Mouse (Mus musculus): Measurements from ENCODE around the gene Tmem171. TPM values are rescaled to one million over a fixed set of nuclear protein-coding genes. Genes with fewer than 3 reads are reported as not detected.

Gene Tmem171
- polyA plus RNA-seq (2014; fragmentation: Nextera tagmentation; extraction: Ambion mirVana): not detected in 2 replicates

DNA sequence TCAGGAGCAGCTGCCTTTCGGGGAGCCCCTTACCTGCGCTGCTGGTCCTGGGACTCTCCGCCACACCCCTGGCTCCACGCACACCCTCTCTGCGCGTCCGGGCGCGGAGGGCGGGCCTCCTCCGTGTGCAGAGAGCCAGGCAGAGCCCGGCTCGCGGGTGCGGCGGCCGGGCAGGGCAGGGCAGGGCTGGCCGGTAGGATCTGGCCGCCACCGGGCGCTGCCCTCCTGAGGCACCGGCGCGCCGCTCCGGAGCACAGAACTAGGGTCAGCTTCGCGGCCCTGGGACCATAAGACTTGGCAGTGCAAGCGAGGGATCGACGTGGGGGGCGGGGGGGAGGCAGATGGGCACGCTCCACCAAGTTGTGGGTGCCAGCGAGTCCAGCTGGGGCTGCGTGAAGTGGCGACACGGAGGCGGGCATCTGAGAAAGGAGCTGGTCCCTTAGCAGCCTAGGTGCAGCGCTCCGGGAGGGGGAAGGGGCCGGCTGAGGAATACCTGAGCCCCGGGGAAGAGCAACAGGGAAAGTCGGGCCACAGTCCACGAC is at the start of gene Tmem171:
Tmem171 (minus strand) TSS at position 62 of the 542 bp plus-strand sequence.
- Histone ChIP-seq H3K9ac (peak within 1 kb of the TSS; percentile 46; the same call in 1 of the 2 replicates), H3K36me3 (replicated peaks; ENCODE audit: control insufficient read depth, insufficient read depth) (no peaks in the 10 kb centered on the region), H3K9me3 (ENCODE audit: control insufficient read depth, low read length) (no peaks in the 10 kb centered on the region), H3K4me2 (replicated peaks) (peak within 1 kb of the TSS; percentile 67), H3K27ac (no peak within 1 kb of the TSS), H3K4me3 (replicated peaks; ENCODE audit: low read length) (peak within 1 kb of the TSS; percentile 27), H3K4me1 (replicated peaks; ENCODE audit: control insufficient read depth, insufficient read depth, low read length) (0 out of 2 replicates have a peak, but pooled peaks cover 5% of the 10 kb centered on the region), H3K27me3 (ENCODE audit: control insufficient read depth, insufficient read depth, low read length) (peaks cover 22% of the 10 kb centered on the region)
- ATAC-seq (ENCODE audit: low FRiP score) (0 out of 2 replicates have a peak, but pooled peaks have one; percentile 34), DNase-seq (ENCODE audit: low spot score) (no peak)
- WGBS: 5% methylated on average over 44 of the region's 44 CpGs

GRCm38 (mm10) chr13:98743829-98744228 is 49.2 kb upstream of the Tmem171 start:
- H3K4me2 ChIP-seq (replicated peaks): no peak overlapping the region
- H3K4me1 ChIP-seq (replicated peaks; ENCODE audit: control insufficient read depth, insufficient read depth, low read length): no peaks in the 10 kb centered on the region
- H3K27ac ChIP-seq: no peak overlapping the region
- no peak overlapping the region for H3K4me3 ChIP-seq (replicated peaks; ENCODE audit: low read length)
- DNase-seq (ENCODE audit: low spot score) (no peak), ATAC-seq (ENCODE audit: low FRiP score) (no peak)
- no peaks in the 10 kb centered on the region for H3K27me3 ChIP-seq (ENCODE audit: control insufficient read depth, insufficient read depth, low read length)
- H3K36me3 ChIP-seq (replicated peaks; ENCODE audit: control insufficient read depth, insufficient read depth): peaks cover 57% of the 10 kb centered on the region
- H3K9me3 ChIP-seq (ENCODE audit: control insufficient read depth, low read length): no peaks in the 10 kb centered on the region
- H3K9ac ChIP-seq: no peak overlapping the region

GRCm38 (mm10) chr13:98743214-98743613 is 48.6 kb upstream of the Tmem171 start:
- 92% methylated on average over 6 of the region's 6 CpGs for WGBS
- Histone ChIP-seq H3K4me1 (replicated peaks; ENCODE audit: control insufficient read depth, insufficient read depth, low read length) (no peaks in the 10 kb centered on the region), H3K9ac (no peak overlapping the region), H3K9me3 (ENCODE audit: control insufficient read depth, low read length) (no peaks in the 10 kb centered on the region), H3K27ac (no peak overlapping the region), H3K4me2 (replicated peaks) (no peak overlapping the region), H3K27me3 (ENCODE audit: control insufficient read depth, insufficient read depth, low read length) (no peaks in the 10 kb centered on the region), H3K36me3 (replicated peaks; ENCODE audit: control insufficient read depth, insufficient read depth) (peaks cover 57% of the 10 kb centered on the region), H3K4me3 (replicated peaks; ENCODE audit: low read length) (no peak overlapping the region)
- DNase-seq (ENCODE audit: low spot score) (no peak), ATAC-seq (ENCODE audit: low FRiP score) (no peak)

DNA sequence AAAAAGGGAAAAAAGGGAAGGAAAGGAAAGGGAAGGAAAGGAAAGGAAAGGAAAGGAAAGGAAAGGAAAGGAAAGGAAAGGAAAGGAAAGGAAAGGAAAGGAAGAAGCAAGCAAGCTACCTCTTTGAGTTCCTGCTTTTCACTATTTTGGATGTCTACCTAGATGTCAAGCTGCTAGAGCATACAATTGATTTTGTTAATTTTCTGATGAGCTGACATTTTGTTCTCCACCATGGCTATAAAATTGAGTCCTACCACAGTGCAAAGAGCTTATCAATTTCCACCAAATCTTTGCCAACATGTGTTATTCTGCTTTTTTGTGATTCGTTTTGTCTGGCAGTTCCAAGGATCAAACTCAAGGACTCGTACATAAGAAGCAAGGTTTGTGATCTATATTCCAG is 43.6 kb upstream of the Tmem171 start:
- 87% methylated on average over 2 of the region's 2 CpGs for WGBS
- H3K9me3 ChIP-seq (ENCODE audit: control insufficient read depth, low read length): no peaks in the 10 kb centered on the region
- no peak overlapping the region for H3K4me3 ChIP-seq (replicated peaks; ENCODE audit: low read length)
- no peak overlapping the region for H3K27ac ChIP-seq
- peaks cover 32% of the 10 kb centered on the region for H3K36me3 ChIP-seq (replicated peaks; ENCODE audit: control insufficient read depth, insufficient read depth)
- no peak overlapping the region for H3K9ac ChIP-seq
- DNase-seq (ENCODE audit: low spot score) (no peak), ATAC-seq (ENCODE audit: low FRiP score) (no peak)
- H3K4me2 ChIP-seq (replicated peaks): no peak overlapping the region
- no peaks in the 10 kb centered on the region for H3K27me3 ChIP-seq (ENCODE audit: control insufficient read depth, insufficient read depth, low read length)
- no peaks in the 10 kb centered on the region for H3K4me1 ChIP-seq (replicated peaks; ENCODE audit: control insufficient read depth, insufficient read depth, low read length)

GRCm38 (mm10) chr13:98733292-98733691 is 38.7 kb upstream of the Tmem171 start:
- no peaks in the 10 kb centered on the region for H3K27me3 ChIP-seq (ENCODE audit: control insufficient read depth, insufficient read depth, low read length)
- H3K9ac ChIP-seq: no peak overlapping the region
- H3K9me3 ChIP-seq (ENCODE audit: control insufficient read depth, low read length): no peaks in the 10 kb centered on the region
- DNase-seq (ENCODE audit: low spot score) (no peak), ATAC-seq (ENCODE audit: low FRiP score) (no peak)
- no peak overlapping the region for H3K4me3 ChIP-seq (replicated peaks; ENCODE audit: low read length)
- H3K4me1 ChIP-seq (replicated peaks; ENCODE audit: control insufficient read depth, insufficient read depth, low read length): no peaks in the 10 kb centered on the region
- H3K27ac ChIP-seq: no peak overlapping the region
- H3K4me2 ChIP-seq (replicated peaks): no peak overlapping the region
- WGBS: 42% methylated on average over 3 of the region's 3 CpGs
- H3K36me3 ChIP-seq (replicated peaks; ENCODE audit: control insufficient read depth, insufficient read depth): peaks cover 49% of the 10 kb centered on the region

DNA sequence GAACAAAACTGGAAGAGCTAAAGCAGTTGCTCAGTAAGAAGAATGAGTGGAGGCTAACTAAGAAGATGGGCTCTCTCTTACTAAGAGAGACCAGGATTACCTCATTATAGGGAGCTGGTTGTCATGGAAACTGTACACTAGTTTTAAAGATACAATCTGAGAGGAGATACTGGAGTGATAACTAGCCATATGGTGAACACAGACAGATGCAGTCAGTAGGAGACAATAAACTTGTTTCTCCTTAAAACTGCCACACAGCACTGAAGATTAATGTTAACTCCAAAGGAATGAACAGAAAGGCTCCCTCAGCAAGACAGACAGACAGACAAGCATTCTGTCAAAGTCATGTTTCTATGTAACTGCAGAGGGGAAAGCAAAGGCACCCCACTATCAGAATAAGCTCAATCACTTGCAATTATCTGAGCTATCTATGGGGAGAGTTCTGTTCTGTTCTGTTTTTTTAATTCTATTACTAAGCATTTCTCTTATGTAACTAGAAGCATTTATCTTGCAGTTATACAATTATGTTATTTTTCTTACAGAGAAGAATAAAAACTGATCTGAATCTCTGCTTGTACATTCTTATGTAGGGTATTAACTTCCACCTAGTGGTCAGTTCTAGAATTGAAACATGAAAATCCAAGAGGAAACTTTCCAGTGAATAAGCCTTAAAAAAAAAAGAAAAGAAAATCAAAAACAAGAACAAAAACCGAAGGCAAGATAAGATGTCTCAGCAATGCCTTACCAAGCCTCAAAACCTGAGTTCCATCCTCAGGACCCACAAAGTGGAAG is 34.8 kb upstream of the Tmem171 start:
- ATAC-seq (ENCODE audit: low FRiP score) (no peak), DNase-seq (ENCODE audit: low spot score) (peak; percentile 64)
- H3K4me2 ChIP-seq (replicated peaks): no peak overlapping the region
- no peak overlapping the region for H3K27ac ChIP-seq
- no peaks in the 10 kb centered on the region for H3K27me3 ChIP-seq (ENCODE audit: control insufficient read depth, insufficient read depth, low read length)
- H3K36me3 ChIP-seq (replicated peaks; ENCODE audit: control insufficient read depth, insufficient read depth): peaks cover 67% of the 10 kb centered on the region
- no peak overlapping the region for H3K4me3 ChIP-seq (replicated peaks; ENCODE audit: low read length)
- H3K9ac ChIP-seq: no peak overlapping the region
- H3K9me3 ChIP-seq (ENCODE audit: control insufficient read depth, low read length): no peaks in the 10 kb centered on the region
- WGBS: 86% methylated on average over 1 of the region's 1 CpGs
- no peaks in the 10 kb centered on the region for H3K4me1 ChIP-seq (replicated peaks; ENCODE audit: control insufficient read depth, insufficient read depth, low read length)

GRCm38 (mm10) chr13:98726494-98726893 is 31.9 kb upstream of the Tmem171 start:
- peak; percentile 59 for DNase-seq (ENCODE audit: low spot score)
- no peak overlapping the region for H3K27ac ChIP-seq
- no peak overlapping the region for H3K4me2 ChIP-seq (replicated peaks)
- H3K9ac ChIP-seq: no peak overlapping the region
- H3K4me3 ChIP-seq (replicated peaks; ENCODE audit: low read length): no peak overlapping the region
- H3K4me1 ChIP-seq (replicated peaks; ENCODE audit: control insufficient read depth, insufficient read depth, low read length): no peaks in the 10 kb centered on the region
- H3K9me3 ChIP-seq (ENCODE audit: control insufficient read depth, low read length): no peaks in the 10 kb centered on the region
- H3K36me3 ChIP-seq (replicated peaks; ENCODE audit: control insufficient read depth, insufficient read depth): peaks cover 50% of the 10 kb centered on the region
- WGBS: 65% methylated on average over 4 of the region's 4 CpGs
- no peaks in the 10 kb centered on the region for H3K27me3 ChIP-seq (ENCODE audit: control insufficient read depth, insufficient read depth, low read length)
- no peak for ATAC-seq (ENCODE audit: low FRiP score)

- Histone ChIP-seq H3K4me1 (replicated peaks; ENCODE audit: control insufficient read depth, insufficient read depth, low read length) (no peaks in the 10 kb centered on the region), H3K4me2 (replicated peaks) (no peak overlapping the region), H3K9ac (no peak overlapping the region), H3K36me3 (replicated peaks; ENCODE audit: control insufficient read depth, insufficient read depth) (peaks cover 32% of the 10 kb centered on the region), H3K9me3 (ENCODE audit: control insufficient read depth, low read length) (no peaks in the 10 kb centered on the region), H3K4me3 (replicated peaks; ENCODE audit: low read length) (no peak overlapping the region), H3K27me3 (ENCODE audit: control insufficient read depth, insufficient read depth, low read length) (no peaks in the 10 kb centered on the region), H3K27ac (no peak overlapping the region)
- ATAC-seq (ENCODE audit: low FRiP score): no peak
- no peak for DNase-seq (ENCODE audit: low spot score)
- WGBS: 100% methylated on average over 1 of the region's 1 CpGs
These were observed 28.8 kb upstream of the Tmem171 start for GRCm38 (mm10) chr13:98723430-98723829.

GRCm38 (mm10) chr13:98722296-98722695 is 27.7 kb upstream of the Tmem171 start:
- Histone ChIP-seq H3K4me2 (replicated peaks) (no peak overlapping the region), H3K4me1 (replicated peaks; ENCODE audit: control insufficient read depth, insufficient read depth, low read length) (no peaks in the 10 kb centered on the region), H3K9me3 (ENCODE audit: control insufficient read depth, low read length) (no peaks in the 10 kb centered on the region), H3K36me3 (replicated peaks; ENCODE audit: control insufficient read depth, insufficient read depth) (peaks cover 22% of the 10 kb centered on the region), H3K27ac (no peak overlapping the region), H3K9ac (no peak overlapping the region), H3K4me3 (replicated peaks; ENCODE audit: low read length) (no peak overlapping the region), H3K27me3 (ENCODE audit: control insufficient read depth, insufficient read depth, low read length) (no peaks in the 10 kb centered on the region)
- ATAC-seq (ENCODE audit: low FRiP score) (no peak), DNase-seq (ENCODE audit: low spot score) (no peak)
- 40% methylated on average over 1 of the region's 1 CpGs for WGBS
